Comparison of ENCODE assay signal across 10 mouse cellular contexts in genomic region chr6:52170166-52170897, GRCm38 (mm10). TPM values are rescaled to one million over a fixed set of nuclear protein-coding genes. Genes with fewer than 3 reads are reported as not detected.
DNase-seq lines count a peak whose midpoint lies in the region; ATAC-seq and TF ChIP-seq lines count a peak whose summit lies in the region.
"Had no signal": no experiment of that assay in that cellular context is flagged by ENCODE, and none has a peak within 500 bp of the region (broad histone marks: within the 10 kb centered on the region; RNA-seq: fewer than 3 reads in every experiment).

No protein-coding gene starts in this region.

- H3K9ac ChIP-seq in heart, adult 2 months (ENCODE audit: low read depth, low read length) = no peak overlapping the region
- H3K9ac ChIP-seq in lung, postnatal 0 days (replicated peaks; ENCODE audit: low read depth) = peak overlapping the region; percentile 34; the same call in 1 of the 2 replicates

- ATAC-seq in lung, postnatal 0 days = peak; percentile 64

- DNase-seq in heart, adult 2 months = no peak
- DNase-seq in heart, adult 9 months (ENCODE audit: low spot score in 2 of 2) = no peak
- peak; percentile 0 for DNase-seq in brain, embryonic 14.5 days (ENCODE audit: low read depth)
- peak; percentile 62 for DNase-seq in kidney, adult 2 months
- peak; percentile 79 for DNase-seq in lung, postnatal 0 days (ENCODE audit: low spot score)
- DNase-seq in thymus, postnatal 36 days = no peak
- DNase-seq in ovary, postnatal 14 days (ENCODE audit: low spot score) = no peak
- DNase-seq in layer of hippocampus, adult 8-10 months (ENCODE audit: low spot score in 2 of 2) = no peak
- DNase-seq: layer of hippocampus, postnatal 36 days had no signal

- no peak for TF ChIP-seq POLR2A in heart, adult 2 months (IDR thresholded peaks at IDR 0.05; ENCODE audit: insufficient read depth, low read depth, low read length)
- no peak for TF ChIP-seq POLR2A in brain, embryonic 14.5 days (IDR thresholded peaks at IDR 0.05; ENCODE audit: borderline replicate concordance, extremely low read depth, insufficient read depth, insufficient read length, poor library complexity, severe bottlenecking)
- TF ChIP-seq POLR2A in kidney, adult 2 months (IDR thresholded peaks at IDR 0.05; ENCODE audit: low read depth, low read length) = no peak

- whole genome bisulfite sequencing in heart, adult 2 months = 11% methylated on average over 40 of the region's 40 CpGs
- 62% methylated on average over 40 of the region's 40 CpGs for WGBS in kidney, adult 2 months
- 6% methylated on average over 40 of the region's 40 CpGs for WGBS in lung, postnatal 0 days

- H3K4me1 ChIP-seq in heart, adult 2 months (ENCODE audit: control insufficient read depth, insufficient read depth, low read length) = no peaks in the 10 kb centered on the region
- H3K4me1 ChIP-seq in kidney, adult 2 months (ENCODE audit: control insufficient read depth, insufficient read depth, low read length) = peaks cover 9% of the 10 kb centered on the region; the same call in 1 of the 2 replicates
- peaks cover 10% of the 10 kb centered on the region; the same call in 1 of the 2 replicates for H3K4me1 ChIP-seq in lung, postnatal 0 days (ENCODE audit: insufficient read depth, low read depth, low read length)

- H3K4me3 ChIP-seq in heart, adult 2 months = no peak overlapping the region
- H3K4me3 ChIP-seq in kidney, adult 2 months (ENCODE audit: insufficient read depth, low read depth, low read length) = no peak overlapping the region
- peak overlapping the region; percentile 21; the same call in 1 of the 2 replicates for H3K4me3 ChIP-seq in lung, postnatal 0 days (ENCODE audit: low read depth, low read length)
- H3K4me3 ChIP-seq: erythroblast, embryonic 14.5 days had no signal

- no peak for TF ChIP-seq CTCF in heart, adult 2 months (IDR thresholded peaks at IDR 0.05)
- TF ChIP-seq CTCF in brain, embryonic 14.5 days (IDR thresholded peaks at IDR 0.05; ENCODE audit: borderline replicate concordance, extremely low read depth, insufficient read depth, insufficient read length) = no peak
- TF ChIP-seq CTCF in kidney, adult 2 months (conservative IDR thresholded peaks at IDR 0.05; ENCODE audit: insufficient read depth, insufficient read length, low read depth, low read length) = no peak
- TF ChIP-seq CTCF in lung, postnatal 0 days (IDR thresholded peaks at IDR 0.05) = no peak

- no peak for TF ChIP-seq EP300 in heart, adult 2 months (IDR thresholded peaks at IDR 0.05; ENCODE audit: insufficient read depth, low read depth, low read length)
- no peak for TF ChIP-seq EP300 in lung, postnatal 0 days (IDR thresholded peaks at IDR 0.05)

- H3K27ac ChIP-seq in heart, adult 2 months = peak overlapping the region; percentile 4; the same call in 1 of the 2 replicates
- H3K27ac ChIP-seq in kidney, adult 2 months (ENCODE audit: insufficient read depth, low read depth, low read length) = peak overlapping the region; percentile 46; the same call in 1 of the 2 replicates
- peak overlapping the region; percentile 90 for H3K27ac ChIP-seq in lung, postnatal 0 days (ENCODE audit: low read length)

- no peaks in the 10 kb centered on the region for H3K9me3 ChIP-seq in lung, postnatal 0 days (ENCODE audit: low read length)

- H3K79me2 ChIP-seq in heart, adult 2 months (replicated peaks; ENCODE audit: control insufficient read depth, insufficient read depth, low read length) = no peaks in the 10 kb centered on the region

- peak overlapping the region; percentile 70 for H3K4me2 ChIP-seq in lung, postnatal 0 days (replicated peaks; ENCODE audit: low read depth, low read length)

- H3K27me3 ChIP-seq in heart, adult 2 months (ENCODE audit: control insufficient read depth, insufficient read depth, low read length) = peaks cover 22% of the 10 kb centered on the region
- no peaks in the 10 kb centered on the region for H3K27me3 ChIP-seq in kidney, adult 2 months (replicated peaks; ENCODE audit: control insufficient read depth, insufficient read depth, low read length)
- H3K27me3 ChIP-seq in lung, postnatal 0 days (replicated peaks; ENCODE audit: insufficient read depth, low read length) = peaks cover 5% of the 10 kb centered on the region; the same call in 1 of the 2 replicates

- intact Hi-C loops in heart, adult 2 months (cut with DNase I) = no loop called here

- no peaks in the 10 kb centered on the region for H3K36me3 ChIP-seq in heart, adult 2 months (ENCODE audit: control insufficient read depth, insufficient read depth, low read length)
- no peaks in the 10 kb centered on the region; the same call in 1 of the 2 replicates for H3K36me3 ChIP-seq in kidney, adult 2 months (ENCODE audit: control insufficient read depth, insufficient read depth, low read length)
- no peaks in the 10 kb centered on the region for H3K36me3 ChIP-seq in lung, postnatal 0 days (ENCODE audit: insufficient read depth, low read length)

RNA-seq across cellular contexts. Expression of gene Hoxa2, which starts 5.7 kb away (rescaled TPM):
- under 1 TPM; 0.11 to 0.21 TPM for total RNA-seq in heart, adult 2 months (2021)
- polyA plus RNA-seq in heart, adult 2 months (2012; rRNA removed) = 0.84 TPM in 1 of 2 replicates, not detected in the other
- polyA plus RNA-seq in brain, embryonic 14.5 days (2012; rRNA removed) = 3.2 and 14.2 TPM in 2 replicates
- polyA plus RNA-seq in kidney, adult 2 months (2012; rRNA removed) = 1.3 and 1.6 TPM in 2 replicates
- polyA plus RNA-seq in lung, postnatal 0 days (2015; fragmentation: Nextera tagmentation; extraction: Ambion mirVana) = 7.2 and 8.2 TPM in 2 replicates
- not detected for total RNA-seq in layer of hippocampus, adult 8-10 months (2022)
- total RNA-seq: layer of hippocampus, postnatal 36 days had no signal
- polyA plus RNA-seq: erythroblast, embryonic 14.5 days had no signal

RNA-seq across cellular contexts. Expression of gene 5730596B20Rik, which starts 7.0 kb away (rescaled TPM):
- total RNA-seq in heart, adult 2 months (2021) = not detected
- not detected in 2 replicates for polyA plus RNA-seq in heart, adult 2 months (2012; rRNA removed)
- polyA plus RNA-seq in brain, embryonic 14.5 days (2012; rRNA removed) = 0.10 and 0.67 TPM in 2 replicates
- polyA plus RNA-seq in kidney, adult 2 months (2012; rRNA removed) = 0.19 and 0.22 TPM in 2 replicates
- polyA plus RNA-seq in lung, postnatal 0 days (2015; fragmentation: Nextera tagmentation; extraction: Ambion mirVana) = 1.5 and 1.6 TPM in 2 replicates
- not detected for total RNA-seq in layer of hippocampus, adult 8-10 months (2022)
- total RNA-seq: layer of hippocampus, postnatal 36 days had no signal
- polyA plus RNA-seq: erythroblast, embryonic 14.5 days had no signal

RNA-seq across cellular contexts. Expression of gene Hoxa1, which starts 12.2 kb away (rescaled TPM):
- under 1 TPM in 1 of 2 experiments, not detected in 1; 0.20 TPM for total RNA-seq in heart, adult 2 months (2021)
- polyA plus RNA-seq in heart, adult 2 months (2012; rRNA removed) = 0.32 and 0.43 TPM in 2 replicates
- 0.39 and 1.2 TPM in 2 replicates for polyA plus RNA-seq in brain, embryonic 14.5 days (2012; rRNA removed)
- polyA plus RNA-seq in kidney, adult 2 months (2012; rRNA removed) = 1.2 and 1.3 TPM in 2 replicates
- 0.65 and 1.0 TPM in 2 replicates for polyA plus RNA-seq in lung, postnatal 0 days (2015; fragmentation: Nextera tagmentation; extraction: Ambion mirVana)
- total RNA-seq in layer of hippocampus, adult 8-10 months (2022) = not detected
- total RNA-seq: layer of hippocampus, postnatal 36 days had no signal
- polyA plus RNA-seq: erythroblast, embryonic 14.5 days had no signal

RNA-seq across cellular contexts. Expression of gene Hoxa4, which starts 21.2 kb away (rescaled TPM):
- total RNA-seq in heart, adult 2 months (2021) = under 1 TPM; 0.14 to 0.34 TPM
- polyA plus RNA-seq in heart, adult 2 months (2012; rRNA removed) = 0.76 and 0.84 TPM in 2 replicates
- 1.9 and 16.4 TPM in 2 replicates for polyA plus RNA-seq in brain, embryonic 14.5 days (2012; rRNA removed)
- polyA plus RNA-seq in kidney, adult 2 months (2012; rRNA removed) = 2.8 TPM in 2 replicates
- 3.7 and 3.9 TPM in 2 replicates for polyA plus RNA-seq in lung, postnatal 0 days (2015; fragmentation: Nextera tagmentation; extraction: Ambion mirVana)
- not detected for total RNA-seq in layer of hippocampus, adult 8-10 months (2022)
- total RNA-seq: layer of hippocampus, postnatal 36 days had no signal
- polyA plus RNA-seq: erythroblast, embryonic 14.5 days had no signal

RNA-seq across cellular contexts. Expression of gene Hoxa5, which starts 34.1 kb away (rescaled TPM):
- under 1 TPM; 0.26 to 0.45 TPM for total RNA-seq in heart, adult 2 months (2021)
- polyA plus RNA-seq in heart, adult 2 months (2012; rRNA removed) = 0.94 and 0.96 TPM in 2 replicates
- polyA plus RNA-seq in brain, embryonic 14.5 days (2012; rRNA removed) = 5.0 and 47.1 TPM in 2 replicates
- 6.9 and 8.1 TPM in 2 replicates for polyA plus RNA-seq in kidney, adult 2 months (2012; rRNA removed)
- 39.7 and 40.3 TPM in 2 replicates for polyA plus RNA-seq in lung, postnatal 0 days (2015; fragmentation: Nextera tagmentation; extraction: Ambion mirVana)
- not detected for total RNA-seq in layer of hippocampus, adult 8-10 months (2022)
- total RNA-seq: layer of hippocampus, postnatal 36 days had no signal
- polyA plus RNA-seq: erythroblast, embryonic 14.5 days had no signal

Comparison
In these comparisons a context has a peak if more than half of its experiments do, and no peak if none do; other contexts are left out.
1. DNase-seq: peak in brain, embryonic 14.5 days (single experiment), kidney, adult 2 months (single experiment) and lung, postnatal 0 days (single experiment); none in heart, adult 2 months (0 of 2), heart, adult 9 months (0 of 2), thymus, postnatal 36 days (0 of 2), ovary, postnatal 14 days (single experiment) and layer of hippocampus, adult 8-10 months (0 of 2).
2. H3K27ac ChIP-seq: peak in every context shown above with its lines; median percentile 90 in lung, postnatal 0 days; 46 in kidney, adult 2 months; 4 in heart, adult 2 months.